Mouse (Mus musculus): ENCODE results near the gene Foxf1.

Gene Foxf1

GRCm38 (mm10) chr8:121115136-121115535, 30.9 kb downstream of the Foxf1 start:
- no peak for DNase-seq

- peak; percentile 93 for DNase-seq
These were observed 31.8 kb downstream of the Foxf1 start, which contains the start of gene Foxc2 for GRCm38 (mm10) chr8:121115948-121116347. Gene Foxc2, plus strand, starts transcription at chr8:121116171.

DNA sequence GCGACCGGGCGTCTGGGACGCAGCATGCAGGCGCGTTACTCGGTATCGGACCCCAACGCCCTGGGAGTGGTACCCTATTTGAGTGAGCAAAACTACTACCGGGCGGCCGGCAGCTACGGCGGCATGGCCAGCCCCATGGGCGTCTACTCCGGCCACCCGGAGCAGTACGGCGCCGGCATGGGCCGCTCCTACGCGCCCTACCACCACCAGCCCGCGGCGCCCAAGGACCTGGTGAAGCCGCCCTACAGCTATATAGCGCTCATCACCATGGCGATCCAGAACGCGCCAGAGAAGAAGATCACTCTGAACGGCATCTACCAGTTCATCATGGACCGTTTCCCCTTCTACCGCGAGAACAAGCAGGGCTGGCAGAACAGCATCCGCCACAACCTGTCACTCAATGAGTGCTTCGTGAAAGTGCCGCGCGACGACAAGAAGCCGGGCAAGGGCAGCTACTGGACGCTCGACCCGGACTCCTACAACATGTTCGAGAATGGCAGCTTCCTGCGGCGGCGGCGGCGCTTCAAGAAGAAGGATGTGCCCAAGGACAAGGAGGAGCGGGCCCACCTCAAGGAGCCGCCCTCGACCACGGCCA, 32.5 kb downstream of the Foxf1 start:
- DNase-seq = no peak

DNA sequence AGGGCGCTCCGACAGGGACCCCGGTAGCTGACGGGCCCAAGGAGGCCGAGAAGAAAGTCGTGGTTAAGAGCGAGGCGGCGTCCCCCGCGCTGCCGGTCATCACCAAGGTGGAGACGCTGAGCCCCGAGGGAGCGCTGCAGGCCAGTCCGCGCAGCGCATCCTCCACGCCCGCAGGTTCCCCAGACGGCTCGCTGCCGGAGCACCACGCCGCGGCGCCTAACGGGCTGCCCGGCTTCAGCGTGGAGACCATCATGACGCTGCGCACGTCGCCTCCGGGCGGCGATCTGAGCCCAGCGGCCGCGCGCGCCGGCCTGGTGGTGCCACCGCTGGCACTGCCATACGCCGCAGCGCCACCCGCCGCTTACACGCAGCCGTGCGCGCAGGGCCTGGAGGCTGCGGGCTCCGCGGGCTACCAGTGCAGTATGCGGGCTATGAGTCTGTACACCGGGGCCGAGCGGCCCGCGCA, 33.0 kb downstream of the Foxf1 start:
- DNase-seq = no peak

DNA sequence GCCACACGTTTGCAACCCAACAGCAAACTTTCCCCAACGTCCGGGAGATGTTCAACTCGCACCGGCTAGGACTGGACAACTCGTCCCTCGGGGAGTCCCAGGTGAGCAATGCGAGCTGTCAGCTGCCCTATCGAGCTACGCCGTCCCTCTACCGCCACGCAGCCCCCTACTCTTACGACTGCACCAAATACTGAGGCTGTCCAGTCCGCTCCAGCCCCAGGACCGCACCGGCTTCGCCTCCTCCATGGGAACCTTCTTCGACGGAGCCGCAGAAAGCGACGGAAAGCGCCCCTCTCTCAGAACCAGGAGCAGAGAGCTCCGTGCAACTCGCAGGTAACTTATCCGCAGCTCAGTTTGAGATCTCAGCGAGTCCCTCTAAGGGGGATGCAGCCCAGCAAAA, 33.7 kb downstream of the Foxf1 start:
- no peak for DNase-seq

DNA sequence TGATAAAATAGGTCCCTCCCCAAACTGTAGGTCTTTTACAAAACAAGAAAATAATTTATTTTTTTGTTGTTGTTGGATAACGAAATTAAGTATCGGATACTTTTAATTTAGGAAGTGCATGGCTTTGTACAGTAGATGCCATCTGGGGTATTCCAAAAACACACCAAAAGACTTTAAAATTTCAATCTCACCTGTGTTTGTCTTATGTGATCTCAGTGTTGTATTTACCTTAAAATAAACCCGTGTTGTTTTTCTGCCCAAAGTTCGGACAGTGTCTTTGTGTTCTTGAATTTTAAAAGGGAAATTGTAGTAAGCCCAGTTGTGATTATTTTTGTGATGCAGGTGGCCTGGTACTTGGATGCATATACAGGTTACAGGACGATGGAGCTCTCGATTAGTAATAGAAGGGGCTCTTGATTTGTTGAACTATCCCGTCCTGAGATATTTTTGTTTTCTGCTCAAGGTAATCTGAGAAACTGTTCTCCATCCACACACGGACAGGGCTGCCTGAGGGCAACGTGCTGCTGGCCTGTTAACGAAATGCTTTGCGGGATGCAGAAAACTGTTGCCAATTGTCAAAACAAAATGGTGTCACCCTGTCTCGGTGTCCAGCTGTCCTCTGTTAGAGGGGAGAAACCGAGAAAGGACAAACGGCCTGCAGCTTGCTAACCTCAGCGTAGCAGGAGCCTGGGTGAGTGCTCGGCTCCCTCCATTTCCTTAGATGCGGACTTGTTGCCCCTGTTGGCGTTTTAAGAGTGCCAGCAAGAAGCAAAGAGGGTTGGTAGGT, 34.6 kb downstream of the Foxf1 start:
- no peak for DNase-seq

DNA sequence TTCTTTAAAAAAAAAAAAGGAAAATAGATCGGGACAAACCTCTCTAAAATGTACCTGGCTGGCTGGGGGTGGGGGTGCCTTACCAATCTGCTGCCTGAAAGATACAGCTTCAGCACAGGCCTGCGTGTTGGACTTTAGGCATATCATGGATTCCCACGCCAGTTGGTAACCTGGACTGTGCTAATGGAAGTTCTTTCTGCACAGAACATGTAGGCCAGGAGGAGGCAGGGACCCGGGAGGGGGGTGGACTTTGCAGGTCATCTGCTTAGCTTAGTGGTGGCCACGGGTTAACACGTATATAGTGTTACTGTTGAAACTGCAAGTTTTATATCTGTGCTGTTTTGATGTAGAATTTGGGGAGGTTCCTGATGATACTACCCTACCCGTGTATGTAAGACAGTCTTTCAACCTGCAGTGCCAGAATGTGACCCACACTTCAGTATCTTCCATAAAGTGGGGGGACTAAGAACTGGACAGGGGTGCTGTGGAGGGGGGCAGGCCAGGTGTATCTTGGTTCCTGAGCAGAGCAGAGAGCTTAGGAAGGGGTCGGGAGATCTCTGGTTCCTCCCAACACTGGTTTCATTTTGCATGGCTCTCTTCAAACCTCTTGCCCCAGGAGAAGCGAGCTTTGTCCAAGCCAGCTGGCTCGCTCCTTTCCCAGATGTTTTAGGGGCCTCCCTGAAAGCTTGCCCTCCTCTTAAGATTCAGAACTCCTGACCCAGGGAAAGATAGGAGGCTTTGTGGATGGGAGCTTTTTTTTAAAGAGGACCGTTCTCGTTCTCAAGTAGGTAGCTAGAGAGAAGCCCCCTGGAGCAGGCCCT, 35.7 kb downstream of the Foxf1 start:
- DNase-seq = no peak

DNA sequence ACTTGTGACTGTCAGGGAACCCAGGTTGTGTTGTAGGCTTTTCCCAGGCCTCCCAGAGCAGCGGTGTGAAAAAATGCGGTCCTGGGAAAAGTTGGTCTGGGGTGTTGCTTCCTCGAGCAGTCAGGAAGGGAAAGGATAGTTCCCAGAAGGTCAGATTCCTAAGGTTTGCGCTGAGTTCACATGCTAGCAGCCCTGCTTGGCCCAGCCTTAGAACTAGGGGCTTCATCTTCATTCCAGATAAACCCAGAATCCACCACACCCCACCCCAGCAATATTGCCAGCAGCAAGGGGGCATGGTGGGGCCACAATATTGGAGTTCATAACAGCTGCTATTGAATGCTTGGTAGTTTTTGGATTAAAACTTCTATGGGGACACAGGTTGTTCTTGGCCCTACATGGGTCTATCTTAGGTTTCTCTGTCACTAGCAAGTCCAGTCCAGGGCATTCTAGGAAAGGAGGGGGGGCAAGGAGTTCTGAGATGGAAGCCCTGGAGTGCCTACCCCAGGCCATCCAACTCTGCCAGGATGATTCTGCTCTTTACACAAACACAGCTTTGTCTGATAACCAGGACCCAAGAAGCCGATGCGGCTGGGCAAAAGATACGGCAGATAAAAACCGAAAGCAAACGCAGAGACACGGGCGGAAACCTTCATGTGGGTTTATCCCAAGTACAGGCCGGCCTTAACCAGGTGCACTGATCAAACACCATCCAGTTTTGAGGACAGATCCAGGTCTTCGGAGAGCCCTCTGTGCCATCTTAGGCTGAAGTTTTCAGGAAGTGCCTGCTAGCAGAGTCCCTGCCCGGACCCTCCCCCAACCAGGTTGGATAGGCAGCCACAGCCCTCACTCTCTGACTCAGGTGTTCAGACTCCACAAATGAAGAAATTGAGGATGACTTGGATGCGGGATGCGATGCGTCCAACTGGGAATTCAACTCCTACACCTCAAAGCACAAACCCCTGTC, 36.6 kb downstream of the Foxf1 start:
- no peak for DNase-seq

GRCm38 (mm10) chr8:121121704-121122103, 37.5 kb downstream of the Foxf1 start:
- no peak for DNase-seq

DNA sequence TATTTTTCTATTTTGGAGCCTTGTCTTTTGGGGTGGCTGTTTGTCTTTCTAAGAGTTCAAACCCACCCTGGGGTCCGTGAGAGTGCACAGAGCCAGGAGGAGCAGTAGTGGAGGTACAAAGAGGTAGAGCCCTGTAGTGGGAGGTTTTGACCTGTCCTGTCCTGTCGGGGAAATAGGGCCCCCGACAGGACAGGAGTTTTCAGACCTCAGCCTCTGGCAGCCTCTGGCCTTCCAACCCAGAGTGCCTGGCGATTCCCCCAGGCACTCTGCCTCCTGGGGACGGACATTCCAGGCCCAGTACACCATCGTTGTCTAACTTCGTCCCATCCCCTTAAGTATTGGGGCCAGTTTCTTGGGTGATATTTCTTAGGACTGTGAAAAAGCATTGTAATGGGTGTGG, 38.2 kb downstream of the Foxf1 start:
- DNase-seq = no peak

- no peak for DNase-seq
These were observed 38.9 kb downstream of the Foxf1 start for GRCm38 (mm10) chr8:121123113-121123512.

DNA sequence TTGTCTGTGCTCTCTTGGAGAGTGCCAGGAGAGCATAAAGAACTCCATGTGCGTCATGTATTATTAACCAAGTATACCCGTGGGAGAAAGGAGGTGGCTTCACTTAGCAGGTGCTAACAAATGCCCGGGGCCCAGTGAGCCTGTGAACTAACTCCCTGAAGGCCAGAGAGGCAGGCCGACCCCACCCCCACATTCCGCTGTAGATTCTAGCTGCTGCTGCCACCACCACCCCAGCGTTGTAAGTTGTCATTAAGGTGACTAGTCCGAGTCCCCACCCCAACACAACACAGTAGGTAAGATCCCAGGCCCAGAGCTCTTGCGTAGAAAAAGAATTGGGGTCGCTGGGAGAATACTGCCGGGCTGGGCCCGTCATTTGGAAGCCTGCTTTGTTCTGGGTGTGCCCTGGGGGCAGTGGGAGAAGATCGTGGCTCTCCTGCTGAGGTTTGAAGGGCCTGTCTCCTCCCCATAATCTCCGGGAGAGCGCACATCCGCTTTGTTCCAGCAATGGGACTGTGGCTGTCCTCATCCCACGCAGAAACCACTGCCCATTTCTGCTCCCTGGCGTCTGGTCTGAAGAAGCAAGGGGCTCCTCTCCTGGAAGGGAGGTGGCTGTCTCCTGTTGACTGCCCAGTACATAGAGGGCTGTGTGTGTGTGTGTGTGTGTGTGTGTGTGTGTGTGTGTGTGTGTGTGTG, 40.5 kb downstream of the Foxf1 start:
- DNase-seq = no peak

- DNase-seq = peak; percentile 87
These were observed 41.2 kb downstream of the Foxf1 start for GRCm38 (mm10) chr8:121125311-121125876.

- DNase-seq = no peak
These were observed 42.0 kb downstream of the Foxf1 start for GRCm38 (mm10) chr8:121126191-121126590.

GRCm38 (mm10) chr8:121126694-121127093, 42.5 kb downstream of the Foxf1 start:
- DNase-seq = no peak

DNA sequence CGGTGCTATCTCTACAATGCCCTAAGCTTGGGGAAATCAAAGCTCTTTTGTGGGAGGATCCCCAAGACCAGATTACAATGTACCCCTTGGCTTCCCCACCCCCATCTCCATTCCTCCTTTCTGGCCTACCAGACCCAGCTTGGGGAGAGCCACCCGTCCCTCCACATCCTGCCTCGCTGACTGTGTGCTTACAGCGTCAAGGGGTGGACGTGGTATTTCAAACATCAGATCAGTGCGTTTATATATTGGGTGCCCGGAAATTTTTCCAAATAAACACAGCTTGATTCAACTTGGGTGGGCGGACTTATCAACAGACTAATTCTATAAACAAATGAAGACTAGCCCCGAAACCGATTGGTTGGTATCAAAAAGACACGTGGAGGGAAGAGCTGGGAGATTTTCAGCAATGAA, 43.1 kb downstream of the Foxf1 start:
- DNase-seq = peak; percentile 81

GRCm38 (mm10) chr8:121127756-121128375, 43.7 kb downstream of the Foxf1 start, which contains the start of gene Foxl1:
Gene Foxl1, plus strand, starts transcription at chr8:121127940.
- DNase-seq = no peak

DNA sequence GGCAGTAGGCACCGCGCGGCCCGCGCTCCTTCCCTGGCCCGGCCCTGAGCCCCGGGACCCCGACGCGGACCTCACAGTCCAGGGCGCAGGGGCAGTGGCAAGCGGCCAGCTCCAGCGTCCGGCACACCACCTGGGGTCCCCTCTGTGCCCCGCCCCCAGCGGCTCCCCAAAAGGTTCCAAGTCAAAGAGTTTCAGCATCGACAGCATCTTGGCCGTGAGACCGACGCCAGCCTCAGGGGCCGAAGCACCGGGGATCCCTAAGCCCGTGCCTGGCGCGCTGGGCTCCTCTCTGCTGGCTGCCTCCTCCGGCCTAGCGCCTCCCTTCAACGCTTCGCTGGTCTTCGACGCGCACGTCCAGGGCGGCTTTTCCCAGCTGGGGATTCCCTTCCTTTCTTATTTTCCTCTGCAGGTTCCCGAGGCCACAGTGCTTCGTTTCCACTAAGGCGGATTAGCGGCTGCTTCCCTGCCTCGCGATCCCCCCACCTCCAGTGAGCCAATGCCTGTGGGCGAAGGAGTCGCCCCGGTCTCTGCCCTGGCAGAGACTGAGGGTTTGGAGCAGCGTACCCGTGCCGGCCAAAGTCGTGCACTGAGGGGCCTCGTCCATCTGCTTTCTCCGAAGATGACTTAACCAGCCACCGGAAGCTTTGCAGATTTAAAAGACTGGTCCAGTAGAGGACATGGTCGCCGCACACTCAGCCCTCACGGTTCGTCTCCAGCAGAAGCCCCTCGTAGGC, 44.5 kb downstream of the Foxf1 start:
- DNase-seq = peak; percentile 44

GRCm38 (mm10) chr8:121129265-121129940, 45.2 kb downstream of the Foxf1 start:
- DNase-seq = no peak
